Mouse (Mus musculus) lung, postnatal 0 days (tissue): ENCODE measurements around the gene Scfd2.

ENCODE experiments used
- CTCF ChIP-seq: IDR thresholded peaks from 2 replicates; pipeline ENCODE4 v1.5.1; 2016; ENCODE audit warnings: antibody characterized with exemption, mild to moderate bottlenecking
- EP300 ChIP-seq: IDR thresholded peaks from 2 replicates; pipeline ENCODE4 v1.6.1; 2016; ENCODE audit warnings: antibody characterized with exemption, mild to moderate bottlenecking, control low read depth

DNA sequence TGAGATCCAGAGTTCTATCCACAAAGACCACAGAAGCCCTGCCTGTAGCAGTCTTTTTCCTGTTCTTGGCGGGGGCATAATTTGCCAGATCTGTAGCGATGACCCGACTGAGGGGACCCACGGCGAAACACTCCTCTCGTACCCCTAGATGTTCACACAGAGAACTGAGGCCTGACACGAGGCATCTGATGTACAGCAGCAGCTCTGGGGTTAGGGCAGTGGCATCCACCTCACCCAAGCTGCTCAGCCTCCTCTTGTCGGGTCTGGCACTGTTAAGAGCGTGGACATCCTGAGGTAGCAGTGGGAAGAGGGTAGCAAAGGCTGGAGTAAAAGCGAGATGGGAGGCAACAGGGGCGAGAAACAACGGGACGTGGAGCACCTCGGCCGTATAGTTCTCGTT is 774 bp downstream of the Scfd2 start:
- TF ChIP-seq CTCF (no peak), EP300 (no peak)
